Mouse (Mus musculus) CH12.LX (cell line): ENCODE measurements around the gene Supt3. TPM values are rescaled to one million over a fixed set of nuclear protein-coding genes. Genes with fewer than 3 reads are reported as not detected.
A peak's percentile ranks its signal among the peaks of the same experiment; 100 is the strongest.

Experiments used
- DNase-seq: peaks from one replicate; pipeline ENCODE4 v3.0.0-alpha.2; 2013; ENCODE audit errors: extremely low read depth
- H3K27ac ChIP-seq: 2 replicates; pipeline ENCODE4 v1.5.1; 2012; ENCODE audit warnings: low read depth, mild to moderate bottlenecking, control low read depth, moderate library complexity; ENCODE audit not compliant: insufficient read depth
- H3K27me3 ChIP-seq: replicated peaks from 2 replicates; pipeline ENCODE3; 2012; ENCODE audit warnings: inconsistent platforms
- H3K36me3 ChIP-seq, 2 experiments: replicated peaks in 1 of 2; 2 replicates each; pipeline versions ENCODE3 to v1.6.1; 2012; ENCODE audit warnings: inconsistent platforms in 1 of 2, low read length in 1 of 2, mild to moderate bottlenecking in 1 of 2, mixed read lengths in 1 of 2, moderate library complexity in 1 of 2; ENCODE audit not compliant: control insufficient read depth in 1 of 2, insufficient read depth in 1 of 2
- H3K4me1 ChIP-seq, 2 experiments: 2 replicates each; pipeline ENCODE4 v1.6.1; 2012; ENCODE audit warnings: inconsistent platforms in 1 of 2, moderate library complexity in 1 of 2; ENCODE audit not compliant: insufficient read depth in 2 of 2, control insufficient read depth in 1 of 2
- H3K4me2 ChIP-seq: 2 replicates; pipeline ENCODE4 v1.6.1; 2012; ENCODE audit warnings: low read depth, mild to moderate bottlenecking, control low read depth; ENCODE audit not compliant: poor library complexity, insufficient read depth, severe bottlenecking
- H3K4me3 ChIP-seq, 3 experiments: fragments of 150-350 bp in 1 of 3; sonication (generic) in 1 of 3; replicated peaks in 1 of 3; 2 replicates each; pipeline versions ENCODE3 to v1.5.1; 2011 to 2012; ENCODE audit warnings: low read depth in 2 of 3, low read length in 2 of 3, mild to moderate bottlenecking in 2 of 3, moderate library complexity in 2 of 3, control low read depth in 1 of 3, improper control_type of control experiment in 1 of 3, inconsistent platforms in 1 of 3, mixed read lengths in 1 of 3; ENCODE audit not compliant: poor library complexity in 1 of 3
- H3K79me2 ChIP-seq: replicated peaks from 2 replicates; pipeline ENCODE4 v1.6.1; 2012; ENCODE audit warnings: mild to moderate bottlenecking, moderate library complexity; ENCODE audit not compliant: control insufficient read depth, poor library complexity, insufficient read depth, severe bottlenecking; ENCODE audit errors: extremely low read depth
- H3K9ac ChIP-seq: 2 replicates; pipeline ENCODE4 v1.6.1; 2012; ENCODE audit warnings: low read depth, mild to moderate bottlenecking, control low read depth, moderate library complexity; ENCODE audit not compliant: insufficient read depth
- H3K9me3 ChIP-seq: replicated peaks from 2 replicates; pipeline ENCODE3; 2012; ENCODE audit warnings: low read length, inconsistent platforms, mixed read lengths
- BHLHE40 ChIP-seq: IDR thresholded peaks from 2 replicates; pipeline ENCODE4 v1.6.1; 2011; ENCODE audit warnings: mild to moderate bottlenecking, low read depth, low read length, improper control_type of control experiment
- CTCF ChIP-seq, 2 experiments: IDR thresholded peaks in 1 of 2; conservative IDR thresholded peaks in 1 of 2; 2 replicates each; pipeline ENCODE4 v1.5.1; 2011 to 2012; ENCODE audit warnings: low read depth in 2 of 2, low read length in 2 of 2, improper control_type of control experiment in 1 of 2, inconsistent platforms in 1 of 2, mild to moderate bottlenecking in 1 of 2, moderate library complexity in 1 of 2
- E2F4 ChIP-seq: IDR thresholded peaks from 2 replicates; pipeline ENCODE4 v1.6.1; 2011; ENCODE audit warnings: low read depth, low read length, improper control_type of control experiment; ENCODE audit not compliant: insufficient replicate concordance
- ETS1 ChIP-seq: conservative IDR thresholded peaks from 2 replicates; pipeline ENCODE4 v1.6.1; 2012; ENCODE audit warnings: low read depth, mild to moderate bottlenecking, inconsistent platforms, low read length, improper control_type of control experiment, moderate library complexity
- GABPA ChIP-seq: IDR thresholded peaks from 2 replicates; pipeline ENCODE4 v1.6.1; 2012; ENCODE audit warnings: low read depth, low read length, improper control_type of control experiment, inconsistent platforms; ENCODE audit not compliant: insufficient replicate concordance
- KAT2A ChIP-seq: IDR thresholded peaks from 2 replicates; pipeline ENCODE4 v1.6.1; 2012; ENCODE audit warnings: low read length, improper control_type of control experiment, inconsistent platforms; ENCODE audit not compliant: insufficient replicate concordance
- NELFE ChIP-seq: IDR thresholded peaks from 2 replicates; pipeline ENCODE4 v1.6.1; 2011; ENCODE audit warnings: low read depth, low read length, improper control_type of control experiment
- POLR2AphosphoS2 ChIP-seq: IDR thresholded peaks from 2 replicates; pipeline ENCODE4 v1.6.1; 2011; ENCODE audit warnings: low read depth, low read length, improper control_type of control experiment
- RAD21 ChIP-seq: IDR thresholded peaks from 2 replicates; pipeline ENCODE4 v1.6.1; 2011; ENCODE audit warnings: low read depth, mild to moderate bottlenecking, low read length, improper control_type of control experiment, moderate library complexity
- RCOR1 ChIP-seq: conservative IDR thresholded peaks from 2 replicates; pipeline ENCODE4 v1.6.1; 2012; ENCODE audit warnings: low read depth, mild to moderate bottlenecking, inconsistent platforms, low read length, improper control_type of control experiment
- SMC3 ChIP-seq: IDR thresholded peaks from 2 replicates; pipeline ENCODE4 v1.6.1; 2011; ENCODE audit warnings: low read depth, low read length, improper control_type of control experiment
- USF1 ChIP-seq: IDR thresholded peaks from 2 replicates; pipeline ENCODE4 v1.6.1; 2014; ENCODE audit warnings: low read depth, mild to moderate bottlenecking, inconsistent platforms, low read length, improper control_type of control experiment
- ZKSCAN1 ChIP-seq: IDR thresholded peaks from 2 replicates; pipeline ENCODE4 v1.6.1; 2012; ENCODE audit warnings: low read depth, inconsistent platforms, low read length, improper control_type of control experiment, borderline replicate concordance
- ZMIZ1 ChIP-seq: IDR thresholded peaks from 2 replicates; pipeline ENCODE4 v1.6.1; 2012; ENCODE audit warnings: low read depth, mild to moderate bottlenecking, inconsistent platforms, low read length, improper control_type of control experiment
- dilution Hi-C: fragments of 300-500 bp; cut with MboI; formaldehyde crosslinking; loops from 2 replicates; pipeline ENCODE4 v1.14.3; 2020; ENCODE audit warnings: low sequenced_read_pairs; ENCODE audit not compliant: extremely low pct_unique_long_range_greater_than_20kb, extremely low pct_ligation_motif_present
- in situ Hi-C: fragments of 300-500 bp; cut with MboI; formaldehyde crosslinking; loops from 3 replicates; pipeline ENCODE4 v1.14.3; 2019; ENCODE audit warnings: low sequenced_read_pairs, low pct_ligation_motif_present, low pct_unique_long_range_greater_than_20kb, mixed read lengths
- polyA plus RNA-seq: library from polyadenylated mRNA; unstranded; fragments of >175 nt; gene quantifications from 2 replicates; pipeline ENCODE4 v1.2.1, GENCODE M21; 2012; ENCODE audit warnings: low read depth; ENCODE audit not compliant: insufficient read length
- total RNA-seq, 2 experiments: library from RNA; depleted of rRNA; stranded (reverse); fragments of 300-350 nt in 1 of 2; fragments of >200 nt in 1 of 2; gene quantifications; 2 replicates each; pipeline ENCODE4 v1.2.3; 2012 to 2014

Supt3 gene
- total and polyA plus RNA-seq, 3 experiments, result 8.3 to 22.7 (median 13.1) TPM

GRCm38 (mm10) chr17:45033617-45034016 is 256.7 kb downstream of the Supt3 start:
- Histone ChIP-seq H3K36me3 (peaks cover 2 to 13% of the 10 kb centered on the region in 2 experiments), H3K9me3 (no peaks in the 10 kb centered on the region), H3K9ac (no peak overlapping the region), H3K27me3 (no peaks in the 10 kb centered on the region), H3K4me2 (no peak overlapping the region), H3K4me3 (no peak overlapping the region), H3K79me2 (no peaks in the 10 kb centered on the region), H3K4me1 (no peaks in the 10 kb centered on the region), H3K27ac (no peak overlapping the region)
- DNase-seq, result no peak
- in situ Hi-C loops (loop anchor here (25.0 kb wide), 2 partner anchors 471 to 571 kb away; no protein-coding TSS in a partner anchor), dilution Hi-C loops (no loop called here)
- no peak for TF ChIP-seq ZKSCAN1
- TF ChIP-seq POLR2AphosphoS2, result no peak
- TF ChIP-seq ETS1, result no peak
- no peak for TF ChIP-seq KAT2A
- no peak for TF ChIP-seq NELFE
- no peak for TF ChIP-seq GABPA
- no peak for TF ChIP-seq E2F4
- no peak for TF ChIP-seq RCOR1
- no peak for TF ChIP-seq BHLHE40

- Histone ChIP-seq H3K4me2 (no peak overlapping the region), H3K27me3 (no peaks in the 10 kb centered on the region), H3K9ac (no peak overlapping the region), H3K9me3 (no peaks in the 10 kb centered on the region), H3K4me3 (no peak overlapping the region), H3K79me2 (no peaks in the 10 kb centered on the region), H3K4me1 (no peaks in the 10 kb centered on the region), H3K36me3 (peaks cover 2 to 16% of the 10 kb centered on the region in 2 experiments), H3K27ac (no peak overlapping the region)
- in situ Hi-C loops (loop anchor here (25.0 kb wide), 2 partner anchors 479 to 579 kb away; no protein-coding TSS in a partner anchor), dilution Hi-C loops (no loop called here)
- no peak for TF ChIP-seq KAT2A
- TF ChIP-seq RAD21, result peak; percentile 33
- TF ChIP-seq USF1, result no peak
- TF ChIP-seq ZMIZ1, result no peak
- peak in 1 of 2 experiments; percentile 43; a peak in 2 of 4 replicates for TF ChIP-seq CTCF (conservative IDR thresholded peaks at IDR 0.05 in 1 of 2, IDR thresholded peaks at IDR 0.05 in 1 of 2; ENCODE audit: low read depth in 2 of 2, low read length in 2 of 2)
- peak; percentile 46; the same call in 1 of the 2 replicates for TF ChIP-seq SMC3
- no peak for TF ChIP-seq RCOR1
- DNase-seq, result no peak
These were observed 264.1 kb downstream of the Supt3 start for GRCm38 (mm10) chr17:45041084-45041483.
